Mouse (Mus musculus): ENCODE data around the gene Vezt. TPM values are rescaled to one million over a fixed set of nuclear protein-coding genes. Genes with fewer than 3 reads are reported as not detected.
A peak's percentile ranks its signal among the peaks of the same experiment; 100 is the strongest.

Gene Vezt
- total and polyA plus RNA-seq, 3 experiments: 9.5 to 13.5 TPM; not detected in 1

GRCm38 (mm10) chr10:94062357-94062756, 26.7 kb upstream of the Vezt start:
- H3K36me3 ChIP-seq (ENCODE audit: control insufficient read depth in 1 of 2, insufficient read depth in 2 of 2, low read length in 2 of 2): peaks cover 0 to 16% of the 10 kb centered on the region in 2 experiments; a peak in 2 of 4 replicates
- no peak overlapping the region for H3K4me3 ChIP-seq (ENCODE audit: control insufficient read depth in 1 of 2, insufficient read depth in 1 of 2, low read depth in 2 of 2, low read length in 2 of 2)
- no peak overlapping the region for H3K9ac ChIP-seq (ENCODE audit: control insufficient read depth, low read depth, low read length, poor library complexity, severe bottlenecking)
- TF ChIP-seq CHD1 (IDR thresholded peaks at IDR 0.05; ENCODE audit: low read depth, low read length) (no peak), POLR2A (IDR thresholded peaks at IDR 0.05; ENCODE audit: control insufficient read depth in 1 of 2, insufficient read depth in 1 of 2, low read depth in 1 of 2, low read length in 2 of 2, poor library complexity in 1 of 2) (no peak), SIN3A (IDR thresholded peaks at IDR 0.05; ENCODE audit: low read length) (no peak), MYB (IDR thresholded peaks at IDR 0.05; ENCODE audit: low read depth, low read length) (no peak), KAT2A (conservative IDR thresholded peaks at IDR 0.05; ENCODE audit: low read depth, low read length) (no peak), RAD21 (IDR thresholded peaks at IDR 0.05; ENCODE audit: low read depth, low read length) (no peak), MAZ (IDR thresholded peaks at IDR 0.05; ENCODE audit: low read depth, low read length) (no peak), NELFE (IDR thresholded peaks at IDR 0.05; ENCODE audit: low read depth, low read length) (no peak), ZMIZ1 (IDR thresholded peaks at IDR 0.05; ENCODE audit: low read depth, low read length) (no peak), SMC3 (IDR thresholded peaks at IDR 0.05; ENCODE audit: low read depth, low read length) (no peak), USF1 (IDR thresholded peaks at IDR 0.05; ENCODE audit: low read depth, low read length) (no peak), TAL1 (IDR thresholded peaks at IDR 0.05; ENCODE audit: low read length) (no peak), GABPA (IDR thresholded peaks at IDR 0.05; ENCODE audit: low read depth, low read length) (no peak), MAFK (IDR thresholded peaks at IDR 0.05; ENCODE audit: borderline replicate concordance, low read depth, low read length) (no peak)
- no peaks in the 10 kb centered on the region for H3K27me3 ChIP-seq (ENCODE audit: control insufficient read depth in 1 of 2, insufficient read depth in 2 of 2, low read length in 2 of 2)
- H3K79me2 ChIP-seq (ENCODE audit: control insufficient read depth, insufficient read depth, low read length, poor library complexity): no peaks in the 10 kb centered on the region
- H3K27ac ChIP-seq (ENCODE audit: control insufficient read depth, low read depth, low read length): no peak overlapping the region
- H3K4me1 ChIP-seq (ENCODE audit: control insufficient read depth in 1 of 2, insufficient read depth in 2 of 2, low read length in 2 of 2): peaks cover 5 to 18% of the 10 kb centered on the region in 2 experiments; a peak in 3 of 4 replicates
- DNase-seq (ENCODE audit: low read depth, low spot score): no peak
- no peaks in the 10 kb centered on the region for H3K9me3 ChIP-seq (replicated peaks; ENCODE audit: insufficient read depth, low read length)

GRCm38 (mm10) chr10:94060190-94060589, 24.6 kb upstream of the Vezt start:
- H3K9ac ChIP-seq (ENCODE audit: control insufficient read depth, low read depth, low read length, poor library complexity, severe bottlenecking): peak overlapping the region; percentile 43; the same call in 1 of the 2 replicates
- no peaks in the 10 kb centered on the region for H3K9me3 ChIP-seq (replicated peaks; ENCODE audit: insufficient read depth, low read length)
- H3K27me3 ChIP-seq (ENCODE audit: control insufficient read depth in 1 of 2, insufficient read depth in 2 of 2, low read length in 2 of 2): no peaks in the 10 kb centered on the region
- H3K4me3 ChIP-seq (ENCODE audit: control insufficient read depth in 1 of 2, insufficient read depth in 1 of 2, low read depth in 2 of 2, low read length in 2 of 2): no peak overlapping the region; a peak in 1 of 4 replicates
- no peak for TF ChIP-seq ZMIZ1 (IDR thresholded peaks at IDR 0.05; ENCODE audit: low read depth, low read length)
- no peak for TF ChIP-seq MYC (IDR thresholded peaks at IDR 0.05; ENCODE audit: low read depth, low read length)
- TF ChIP-seq GATA1 (IDR thresholded peaks at IDR 0.05; ENCODE audit: low read depth, low read length): no peak
- no peak for TF ChIP-seq POLR2AphosphoS5 (IDR thresholded peaks at IDR 0.05; ENCODE audit: borderline replicate concordance, low read depth, low read length)
- no peak for TF ChIP-seq NRF1 (IDR thresholded peaks at IDR 0.05; ENCODE audit: insufficient read depth, low read depth, low read length, poor library complexity, severe bottlenecking)
- TF ChIP-seq ETS1 (IDR thresholded peaks at IDR 0.05; ENCODE audit: low read depth, low read length): no peak
- TF ChIP-seq EP300 (IDR thresholded peaks at IDR 0.05; ENCODE audit: low read depth in 1 of 2, low read length in 2 of 2): no peak
- no peak for TF ChIP-seq BHLHE40 (IDR thresholded peaks at IDR 0.05; ENCODE audit: borderline replicate concordance, low read depth, low read length)
- TF ChIP-seq JUND (IDR thresholded peaks at IDR 0.05; ENCODE audit: low read depth, low read length): no peak
- no peak for TF ChIP-seq NELFE (IDR thresholded peaks at IDR 0.05; ENCODE audit: low read depth, low read length)
- TF ChIP-seq MAX (IDR thresholded peaks at IDR 0.05; ENCODE audit: low read length): no peak
- TF ChIP-seq MAFK (IDR thresholded peaks at IDR 0.05; ENCODE audit: borderline replicate concordance, low read depth, low read length): no peak
- no peak for TF ChIP-seq TBP (IDR thresholded peaks at IDR 0.05; ENCODE audit: low read depth, low read length)
- TF ChIP-seq KAT2A (conservative IDR thresholded peaks at IDR 0.05; ENCODE audit: low read depth, low read length): no peak
- TF ChIP-seq RAD21 (IDR thresholded peaks at IDR 0.05; ENCODE audit: low read depth, low read length): no peak
- no peak for TF ChIP-seq HCFC1 (IDR thresholded peaks at IDR 0.05; ENCODE audit: low read depth, low read length)
- TF ChIP-seq SIN3A (IDR thresholded peaks at IDR 0.05; ENCODE audit: low read length): no peak
- TF ChIP-seq CHD1 (IDR thresholded peaks at IDR 0.05; ENCODE audit: low read depth, low read length): no peak
- H3K4me1 ChIP-seq (ENCODE audit: control insufficient read depth in 1 of 2, insufficient read depth in 2 of 2, low read length in 2 of 2): peaks cover 5 to 18% of the 10 kb centered on the region in 2 experiments; a peak in 3 of 4 replicates
- peaks cover 0 to 14% of the 10 kb centered on the region in 2 experiments; a peak in 2 of 4 replicates for H3K36me3 ChIP-seq (ENCODE audit: control insufficient read depth in 1 of 2, insufficient read depth in 2 of 2, low read length in 2 of 2)
- peak overlapping the region; percentile 70 for H3K27ac ChIP-seq (ENCODE audit: control insufficient read depth, low read depth, low read length)
- H3K79me2 ChIP-seq (ENCODE audit: control insufficient read depth, insufficient read depth, low read length, poor library complexity): no peaks in the 10 kb centered on the region
- DNase-seq (ENCODE audit: low read depth, low spot score): no peak
